Mouse (Mus musculus) mesoderm, embryonic 11.5 days (tissue): ENCODE results near the gene Gmds.

Experiments
- DNase-seq: peaks from one replicate; pipeline ENCODE4 v3.0.0-alpha.2; 2012; ENCODE audit warnings: low read depth, low spot score

Gmds gene

GRCm38 (mm10) chr13:32161567-32161966 lies 177.0 kb downstream of the Gmds start:
- no peak for DNase-seq

GRCm38 (mm10) chr13:32158240-32158639 lies 180.3 kb downstream of the Gmds start:
- DNase-seq: no peak

GRCm38 (mm10) chr13:32145916-32146315 lies 192.6 kb downstream of the Gmds start:
- DNase-seq: no peak

DNA sequence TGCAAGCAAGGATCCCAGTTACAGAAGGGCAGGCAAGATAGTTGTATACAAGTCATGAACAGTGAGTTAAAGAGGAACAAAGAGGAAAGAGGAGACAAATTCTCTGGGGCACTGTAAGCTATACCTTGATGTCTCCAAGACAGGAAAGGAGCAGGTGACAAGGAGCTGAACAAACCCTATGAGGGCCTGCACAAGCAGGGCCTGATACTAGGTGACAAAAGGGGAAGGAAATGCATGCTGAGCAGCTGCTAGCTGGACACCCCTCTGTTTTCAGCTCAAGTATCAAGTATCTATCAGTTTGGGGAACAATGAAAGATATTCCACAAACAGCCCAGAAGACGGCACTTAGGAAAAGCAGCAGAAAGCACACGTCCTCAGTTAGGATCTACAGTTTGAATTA lies 193.4 kb downstream of the Gmds start:
- DNase-seq: no peak

DNA sequence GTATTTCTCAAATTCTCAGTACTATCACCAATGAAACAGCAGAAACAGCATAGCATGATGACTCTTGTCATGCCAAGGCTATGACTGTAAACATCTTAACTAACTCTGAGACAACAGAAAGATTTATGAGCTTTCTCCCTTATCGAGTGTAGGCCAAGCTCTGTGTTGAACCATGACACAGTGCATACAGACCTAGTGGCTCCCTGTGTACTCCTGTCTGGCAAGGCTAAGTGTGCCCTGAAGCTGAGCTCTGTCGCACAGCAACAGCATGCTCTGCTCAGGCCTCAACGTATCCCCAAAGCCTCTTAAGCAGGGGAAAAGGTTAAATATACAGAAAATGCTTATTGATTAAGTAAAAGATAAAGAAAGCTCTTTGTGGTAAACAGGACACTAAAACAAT lies 194.9 kb downstream of the Gmds start:
- no peak for DNase-seq

GRCm38 (mm10) chr13:32134663-32135273 lies 203.8 kb downstream of the Gmds start:
- no peak for DNase-seq

- no peak for DNase-seq
Measured at GRCm38 (mm10) chr13:32129970-32130369, 208.6 kb downstream of the Gmds start.

- no peak for DNase-seq
Measured at GRCm38 (mm10) chr13:32118386-32118785, 220.2 kb downstream of the Gmds start.

- DNase-seq: no peak
Measured at GRCm38 (mm10) chr13:32115468-32115867, 223.1 kb downstream of the Gmds start.

GRCm38 (mm10) chr13:32113875-32114274 lies 224.7 kb downstream of the Gmds start:
- DNase-seq: no peak

DNA sequence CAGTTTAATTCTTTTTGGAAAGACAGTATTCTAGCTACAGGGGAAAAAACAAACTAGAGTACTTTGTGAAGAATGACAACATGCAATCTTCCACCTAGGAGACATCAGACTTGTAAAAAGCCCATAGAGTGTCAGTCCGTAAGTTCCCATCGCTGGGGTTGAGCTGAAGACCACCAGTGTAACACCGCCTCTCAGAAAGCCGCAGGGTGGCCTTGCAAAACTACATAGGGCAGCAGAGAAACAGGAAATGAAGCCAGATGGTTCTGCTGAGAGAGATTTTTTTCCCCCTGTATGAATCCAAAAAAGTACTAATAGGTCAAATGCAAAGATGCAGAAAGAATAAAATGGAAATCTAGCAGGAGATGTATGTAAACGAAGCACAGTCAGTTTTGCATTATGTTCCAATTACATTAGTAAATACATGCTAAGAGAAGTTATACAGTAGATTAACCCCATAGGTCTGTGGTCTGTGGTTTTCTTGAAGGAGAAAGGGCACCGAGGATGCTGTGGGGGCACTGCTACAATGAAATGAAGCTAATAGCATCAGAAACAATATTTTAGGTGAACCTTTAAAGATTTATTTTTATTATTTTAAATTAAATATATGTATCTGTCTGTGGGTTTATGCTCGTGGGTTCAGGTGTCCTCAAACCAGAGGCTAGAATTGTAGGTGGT lies 250.1 kb downstream of the Gmds start:
- DNase-seq: no peak

DNA sequence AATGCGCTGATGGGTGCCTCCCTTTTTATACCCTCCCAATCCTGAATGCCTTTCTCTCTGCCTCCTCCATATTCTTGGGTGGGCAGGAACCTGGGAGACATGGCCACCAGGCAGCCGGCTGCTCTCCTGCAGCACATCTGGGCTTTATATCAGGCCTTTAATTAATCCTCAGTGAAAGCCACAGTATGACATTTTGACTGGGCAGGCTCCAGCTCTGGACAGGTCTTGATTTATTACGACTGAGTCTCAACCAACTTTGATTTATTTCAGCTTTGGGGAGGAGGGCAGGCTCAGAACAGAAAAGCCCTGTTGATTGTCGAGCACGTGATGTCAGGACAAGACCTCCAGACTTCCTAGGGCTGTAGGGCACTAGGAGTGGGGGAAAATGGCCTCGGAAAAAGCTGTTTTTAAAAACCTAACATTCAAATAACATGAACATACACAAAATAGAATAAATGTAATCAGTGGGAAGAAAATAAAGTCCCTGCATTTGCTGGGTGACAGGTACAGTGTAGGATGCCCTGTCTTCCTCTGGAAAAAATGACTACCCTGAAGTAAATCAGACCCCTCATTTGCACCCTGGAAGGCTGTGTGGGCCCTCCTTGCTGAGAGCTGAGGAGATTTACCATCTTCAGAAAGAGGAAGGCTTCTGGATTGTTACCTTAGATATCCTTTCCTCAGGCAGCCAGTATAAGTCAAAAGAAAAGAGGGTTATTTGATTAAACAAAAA lies 257.9 kb downstream of the Gmds start:
- DNase-seq: peak; percentile 82

DNA sequence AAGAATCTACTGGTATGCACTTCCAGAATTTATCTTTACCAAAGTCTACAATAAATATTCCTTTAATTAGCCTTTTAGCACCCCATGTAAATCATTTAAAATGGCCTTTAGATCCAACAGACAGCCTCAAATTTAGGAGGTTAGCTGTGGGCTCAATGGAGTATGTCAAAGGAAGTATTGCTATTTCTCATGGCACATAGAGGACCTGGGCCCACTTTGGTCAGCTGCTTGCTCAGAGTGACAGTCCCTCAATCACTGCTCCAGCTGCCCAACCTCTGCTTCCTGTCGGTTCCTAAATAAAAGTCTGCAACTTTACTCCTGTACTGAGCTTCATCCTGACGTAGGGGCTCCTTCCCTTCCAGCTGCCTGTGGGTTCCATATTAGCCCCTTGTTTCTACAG lies 264.9 kb downstream of the Gmds start:
- no peak for DNase-seq

GRCm38 (mm10) chr13:32055321-32055720 lies 283.2 kb downstream of the Gmds start:
- DNase-seq: peak; percentile 66

GRCm38 (mm10) chr13:32053587-32053986 lies 285.0 kb downstream of the Gmds start:
- DNase-seq: no peak

DNA sequence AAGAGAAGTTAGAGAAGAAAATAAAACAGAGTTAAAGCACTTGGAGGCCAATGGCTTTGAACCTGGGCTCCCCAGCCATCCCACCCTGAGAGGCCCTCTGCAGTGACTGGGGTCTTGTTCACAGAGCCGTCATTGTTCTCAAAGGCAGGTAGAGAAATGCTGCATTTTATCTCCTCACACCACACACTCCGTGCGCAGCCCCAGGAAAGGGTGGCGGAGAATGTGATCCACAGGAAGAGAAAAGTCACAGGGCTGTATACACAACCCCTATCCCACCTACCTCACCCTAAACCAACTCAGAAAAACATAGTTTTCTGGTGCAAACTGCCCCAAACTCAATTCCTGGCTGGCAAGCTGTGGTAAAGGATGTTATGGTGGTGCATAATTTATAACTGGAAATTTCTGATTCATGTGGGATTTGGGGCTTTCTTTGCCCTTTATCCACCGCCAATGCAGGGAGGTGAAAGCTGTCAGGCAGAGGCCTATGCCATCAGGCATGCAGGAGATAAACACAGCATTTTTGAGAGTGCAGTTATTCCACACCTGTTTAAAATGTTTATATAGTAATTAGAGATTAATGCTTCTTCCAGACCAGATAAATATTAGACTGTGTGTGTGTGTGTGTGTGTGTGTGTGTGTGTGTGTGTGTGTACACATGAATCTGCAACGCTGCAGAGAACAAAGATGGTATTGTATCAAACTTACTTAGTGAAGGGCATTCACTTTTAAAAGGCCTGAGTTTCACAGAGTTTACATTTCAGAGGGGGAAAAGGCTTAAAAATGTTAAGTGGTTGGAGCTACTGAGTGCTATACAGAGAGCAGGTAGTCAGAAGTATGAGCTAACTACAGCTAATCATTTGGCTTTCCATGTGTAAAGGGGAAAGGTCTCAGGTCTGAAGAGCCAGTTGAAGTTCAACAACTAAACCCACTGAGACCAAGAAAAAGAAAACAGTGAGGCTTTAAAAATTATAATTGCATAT lies 290.3 kb downstream of the Gmds start:
- DNase-seq: no peak

- no peak for DNase-seq
Measured at GRCm38 (mm10) chr13:32046961-32047360, 291.6 kb downstream of the Gmds start.

DNA sequence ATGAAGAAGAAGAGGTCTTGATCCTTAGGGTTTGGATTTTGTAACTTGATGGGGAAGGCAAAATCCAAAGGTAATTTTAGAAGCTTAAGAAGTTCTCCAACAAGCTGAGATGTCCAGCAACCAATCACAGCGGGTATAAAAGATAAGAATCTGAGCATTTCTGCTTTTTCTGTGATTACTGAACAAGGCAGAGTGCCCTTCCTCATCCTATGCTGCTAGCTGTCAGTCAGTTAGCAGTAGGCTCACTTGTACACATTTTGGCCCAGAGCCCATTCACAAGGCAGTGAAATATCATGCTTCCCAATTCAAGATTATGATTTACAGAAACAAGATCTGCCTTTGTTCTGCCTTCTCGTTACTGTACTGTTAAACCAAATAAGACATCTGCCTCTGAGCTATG lies 295.8 kb downstream of the Gmds start:
- DNase-seq: no peak

GRCm38 (mm10) chr13:32040822-32041221 lies 297.7 kb downstream of the Gmds start:
- no peak for DNase-seq

GRCm38 (mm10) chr13:32036902-32037301 lies 301.6 kb downstream of the Gmds start:
- no peak for DNase-seq

GRCm38 (mm10) chr13:32034799-32035448 lies 303.6 kb downstream of the Gmds start:
- no peak for DNase-seq
